Mouse (Mus musculus): Measurements from ENCODE around the gene Krtap27-1. TPM values are rescaled to one million over a fixed set of nuclear protein-coding genes. Genes with fewer than 3 reads are reported as not detected.

The Krtap27-1 gene
- not detected for polyA plus RNA-seq (2015; fragmentation: Illumina TruSeq; extraction: RNeasy Lipid Tissue Mini Kit (QIAGEN cat#74804); ENCODE audit: low read depth, low replicate concordance)

GRCm38 (mm10) chr16:88671571-88671970 lies at the start of gene Krtap27-1:
Gene Krtap27-1 (minus strand): TSS chr16:88671671.

DNA sequence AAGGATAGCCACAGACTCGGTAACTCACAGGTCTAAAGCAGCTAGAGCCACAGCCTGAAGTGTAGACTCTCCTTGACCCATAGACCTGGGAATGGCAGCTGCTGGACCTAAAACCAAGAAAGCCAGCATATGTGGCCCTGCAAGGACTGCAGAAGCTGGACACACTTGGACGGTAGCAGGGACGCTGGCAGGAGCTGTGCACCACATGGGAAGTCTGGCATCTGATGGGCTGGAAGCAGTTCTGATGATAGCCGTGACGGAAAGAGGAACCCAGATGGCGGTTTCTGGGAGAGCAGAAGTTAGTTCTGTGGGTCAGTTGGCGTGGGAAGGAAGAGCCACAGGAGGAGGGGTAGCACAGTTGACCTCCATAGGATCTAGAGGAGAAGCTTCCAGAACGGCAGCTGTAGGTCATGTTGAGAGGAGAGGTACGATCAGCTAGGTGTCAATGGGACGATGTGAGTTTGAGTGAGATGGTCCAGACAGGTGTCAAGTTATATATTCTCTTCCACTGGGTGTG lies 36.1 kb upstream of the Krtap27-1 start, which contains the start of gene 2310061N02Rik:
TSS of gene 2310061N02Rik (minus strand) at position 467 of the 517 bp plus-strand sequence.

DNA sequence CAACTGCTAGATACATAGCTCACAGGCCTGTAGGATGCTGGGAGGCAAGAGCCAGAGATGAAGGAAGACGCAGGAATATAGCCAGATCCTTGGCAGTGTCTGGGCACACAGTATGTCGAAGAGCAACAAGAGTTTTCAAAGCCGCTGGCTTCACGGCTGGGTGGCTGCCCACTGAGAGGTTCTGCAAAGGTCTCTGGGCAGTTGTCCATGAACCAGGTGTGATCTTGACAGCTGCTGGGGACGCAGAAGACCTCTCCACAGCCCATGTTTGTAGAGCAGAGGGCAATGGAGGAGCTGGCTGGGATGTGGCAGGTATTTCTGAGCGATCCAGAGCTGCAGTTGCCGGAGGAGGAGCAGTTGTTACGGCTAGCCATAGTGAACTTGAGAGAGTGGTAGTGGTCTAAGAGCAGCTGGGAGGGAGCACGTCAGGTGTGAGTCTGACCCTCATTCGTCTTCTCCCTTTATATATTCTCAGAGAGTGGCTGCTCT lies 24.1 kb downstream of the Krtap27-1 start, which contains the start of gene Krtap26-1:
TSS of gene Krtap26-1 (minus strand) at position 439 of the 489 bp plus-strand sequence.

DNA sequence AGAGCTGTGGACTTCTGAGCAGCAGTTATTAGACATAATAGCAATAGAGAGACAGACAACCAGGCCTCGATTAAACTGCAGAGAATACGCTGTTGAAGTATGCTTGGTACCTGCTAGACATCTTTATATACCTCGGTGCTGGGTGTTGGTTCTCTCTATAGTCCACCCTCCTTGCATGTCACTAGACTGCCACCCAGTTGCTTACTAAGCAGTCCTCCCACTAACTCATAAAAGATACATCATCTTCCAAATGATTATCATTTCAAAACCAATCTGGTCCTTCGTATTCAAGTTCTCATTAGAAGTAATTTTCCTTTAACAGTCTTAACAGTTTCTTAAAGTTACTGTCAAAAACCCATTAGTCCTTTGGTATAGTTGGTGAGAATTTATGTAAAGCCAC lies 43.9 kb downstream of the Krtap27-1 start, which contains the start of gene 2310079G19Rik:
TSS of gene 2310079G19Rik (minus strand) at position 101 of the 400 bp plus-strand sequence.

Other genes starting within 250 kb of the Krtap27-1 start
- not detected for gene Cldn17, start 164.7 kb downstream of the Krtap27-1 start, polyA plus RNA-seq (2015; fragmentation: Illumina TruSeq; extraction: RNeasy Lipid Tissue Mini Kit (QIAGEN cat#74804); ENCODE audit: low read depth, low replicate concordance)
- not detected for gene Cldn8, start 108.5 kb downstream of the Krtap27-1 start, polyA plus RNA-seq (2015; fragmentation: Illumina TruSeq; extraction: RNeasy Lipid Tissue Mini Kit (QIAGEN cat#74804); ENCODE audit: low read depth, low replicate concordance)
- not detected for gene Krtap24-1, start 59.4 kb downstream of the Krtap27-1 start, polyA plus RNA-seq (2015; fragmentation: Illumina TruSeq; extraction: RNeasy Lipid Tissue Mini Kit (QIAGEN cat#74804); ENCODE audit: low read depth, low replicate concordance)
- not detected for gene 2310079G19Rik, start 44.0 kb downstream of the Krtap27-1 start, polyA plus RNA-seq (2015; fragmentation: Illumina TruSeq; extraction: RNeasy Lipid Tissue Mini Kit (QIAGEN cat#74804); ENCODE audit: low read depth, low replicate concordance)
- gene Krtap26-1, start 23.9 kb downstream of the Krtap27-1 start, polyA plus RNA-seq (2015; fragmentation: Illumina TruSeq; extraction: RNeasy Lipid Tissue Mini Kit (QIAGEN cat#74804); ENCODE audit: low read depth, low replicate concordance), result not detected
- not detected for gene 2310061N02Rik, start 36.3 kb upstream of the Krtap27-1 start, polyA plus RNA-seq (2015; fragmentation: Illumina TruSeq; extraction: RNeasy Lipid Tissue Mini Kit (QIAGEN cat#74804); ENCODE audit: low read depth, low replicate concordance)
- not detected for gene Krtap13-1, start 57.2 kb upstream of the Krtap27-1 start, polyA plus RNA-seq (2015; fragmentation: Illumina TruSeq; extraction: RNeasy Lipid Tissue Mini Kit (QIAGEN cat#74804); ENCODE audit: low read depth, low replicate concordance)
- gene Krtap13, start 80.0 kb upstream of the Krtap27-1 start, polyA plus RNA-seq (2015; fragmentation: Illumina TruSeq; extraction: RNeasy Lipid Tissue Mini Kit (QIAGEN cat#74804); ENCODE audit: low read depth, low replicate concordance), result not detected
- gene 2310034C09Rik, start 87.2 kb upstream of the Krtap27-1 start, polyA plus RNA-seq (2015; fragmentation: Illumina TruSeq; extraction: RNeasy Lipid Tissue Mini Kit (QIAGEN cat#74804); ENCODE audit: low read depth, low replicate concordance), result not detected
- gene 2310057N15Rik, start 102.5 kb upstream of the Krtap27-1 start, polyA plus RNA-seq (2015; fragmentation: Illumina TruSeq; extraction: RNeasy Lipid Tissue Mini Kit (QIAGEN cat#74804); ENCODE audit: low read depth, low replicate concordance), result not detected
- not detected for gene Gm5965, start 106.2 kb upstream of the Krtap27-1 start, polyA plus RNA-seq (2015; fragmentation: Illumina TruSeq; extraction: RNeasy Lipid Tissue Mini Kit (QIAGEN cat#74804); ENCODE audit: low read depth, low replicate concordance)
- not detected for gene Gm20741, start 140.5 kb upstream of the Krtap27-1 start, polyA plus RNA-seq (2015; fragmentation: Illumina TruSeq; extraction: RNeasy Lipid Tissue Mini Kit (QIAGEN cat#74804); ENCODE audit: low read depth, low replicate concordance)
- not detected for gene Krtap15, start 148.5 kb upstream of the Krtap27-1 start, polyA plus RNA-seq (2015; fragmentation: Illumina TruSeq; extraction: RNeasy Lipid Tissue Mini Kit (QIAGEN cat#74804); ENCODE audit: low read depth, low replicate concordance)
- gene Krtap14, start 154.5 kb upstream of the Krtap27-1 start, polyA plus RNA-seq (2015; fragmentation: Illumina TruSeq; extraction: RNeasy Lipid Tissue Mini Kit (QIAGEN cat#74804); ENCODE audit: low read depth, low replicate concordance), result not detected
- gene Krtap19-1, start 197.7 kb upstream of the Krtap27-1 start, polyA plus RNA-seq (2015; fragmentation: Illumina TruSeq; extraction: RNeasy Lipid Tissue Mini Kit (QIAGEN cat#74804); ENCODE audit: low read depth, low replicate concordance), result not detected
- gene Krtap19-2, start 202.6 kb upstream of the Krtap27-1 start, polyA plus RNA-seq (2015; fragmentation: Illumina TruSeq; extraction: RNeasy Lipid Tissue Mini Kit (QIAGEN cat#74804); ENCODE audit: low read depth, low replicate concordance), result not detected
- not detected for gene Krtap19-3, start 206.4 kb upstream of the Krtap27-1 start, polyA plus RNA-seq (2015; fragmentation: Illumina TruSeq; extraction: RNeasy Lipid Tissue Mini Kit (QIAGEN cat#74804); ENCODE audit: low read depth, low replicate concordance)
- gene Krtap19-4, start 213.4 kb upstream of the Krtap27-1 start, polyA plus RNA-seq (2015; fragmentation: Illumina TruSeq; extraction: RNeasy Lipid Tissue Mini Kit (QIAGEN cat#74804); ENCODE audit: low read depth, low replicate concordance), result not detected
- gene Krtap19-5, start 224.8 kb upstream of the Krtap27-1 start, polyA plus RNA-seq (2015; fragmentation: Illumina TruSeq; extraction: RNeasy Lipid Tissue Mini Kit (QIAGEN cat#74804); ENCODE audit: low read depth, low replicate concordance), result not detected